ENCODE assay signal across 21 mouse cellular contexts in genomic region chr6:103374956-103375355, GRCm38 (mm10).
"Had no signal": no experiment of that assay in that cellular context is flagged by ENCODE, and none has a peak within 500 bp of the region (broad histone marks: within the 10 kb centered on the region; RNA-seq: fewer than 3 reads in every experiment).

No protein-coding gene starts in this region.

- DNase-seq: kidney, adult 11 months; kidney, adult 8-10 months; kidney, postnatal 10 days; kidney, postnatal 36 days; layer of hippocampus, postnatal 36 days; liver, embryonic 13.5 days; lung, adult 2 months; right cerebral cortex, adult 18-20 months; right cerebral cortex, postnatal 14 days; spleen, adult 18-20 months; thymus, adult 2 months; thymus, postnatal 14 days; thymus, postnatal 4 days had no signal

- H3K4me3 ChIP-seq: kidney, embryonic 15.5 days; left cerebral cortex, adult 2 months; liver, embryonic 13.5 days; midbrain, embryonic 12.5 days; midbrain, embryonic 15.5 days; neural tube, embryonic 12.5 days; neural tube, embryonic 15.5 days; stomach, embryonic 15.5 days had no signal

- H3K9me3 ChIP-seq: kidney, embryonic 15.5 days; liver, embryonic 13.5 days; midbrain, embryonic 12.5 days; midbrain, embryonic 15.5 days; neural tube, embryonic 12.5 days; neural tube, embryonic 15.5 days; stomach, embryonic 15.5 days had no signal

- H3K27me3 ChIP-seq: kidney, embryonic 15.5 days; liver, embryonic 13.5 days; midbrain, embryonic 12.5 days; midbrain, embryonic 15.5 days; neural tube, embryonic 12.5 days; neural tube, embryonic 15.5 days; stomach, embryonic 15.5 days had no signal

- H3K4me2 ChIP-seq: kidney, embryonic 15.5 days; liver, embryonic 13.5 days; midbrain, embryonic 12.5 days; midbrain, embryonic 15.5 days; neural tube, embryonic 12.5 days; neural tube, embryonic 15.5 days; stomach, embryonic 15.5 days had no signal

- H3K27ac ChIP-seq: kidney, embryonic 15.5 days; left cerebral cortex, adult 2 months; liver, embryonic 13.5 days; macrophage; midbrain, embryonic 12.5 days; midbrain, embryonic 15.5 days; neural tube, embryonic 12.5 days; neural tube, embryonic 15.5 days; stomach, embryonic 15.5 days had no signal

- H3K4me1 ChIP-seq: kidney, embryonic 15.5 days; liver, embryonic 13.5 days; stomach, embryonic 15.5 days had no signal

- H3K9ac ChIP-seq: kidney, embryonic 15.5 days; liver, embryonic 13.5 days; midbrain, embryonic 12.5 days; midbrain, embryonic 15.5 days; neural tube, embryonic 12.5 days; neural tube, embryonic 15.5 days; stomach, embryonic 15.5 days had no signal

- H3K36me3 ChIP-seq: kidney, embryonic 15.5 days; liver, embryonic 13.5 days; midbrain, embryonic 12.5 days; midbrain, embryonic 15.5 days; neural tube, embryonic 12.5 days; neural tube, embryonic 15.5 days; stomach, embryonic 15.5 days had no signal

- ATAC-seq: midbrain, embryonic 15.5 days had no signal
